Mouse (Mus musculus) heart, adult 2 months (tissue): ENCODE results near the gene Ifitm10.

Source experiments
- CTCF ChIP-seq: fragments of 200-600 bp; IDR thresholded peaks from 2 replicates; pipeline ENCODE4 v1.8.1; 2022; ENCODE audit warnings: antibody characterized with exemption, mild to moderate bottlenecking, moderate library complexity
- EP300 ChIP-seq: fragments of 200-500 bp; IDR thresholded peaks from 2 replicates; pipeline ENCODE4 v1.6.1; 2011; ENCODE audit warnings: low read depth, low read length, control low read depth; ENCODE audit not compliant: insufficient read depth

- TF ChIP-seq CTCF (no peak), EP300 (no peak)
These were observed 2.2 kb downstream of the Ifitm10 start for GRCm38 (mm10) chr7:142371398-142371767.
